Mouse (Mus musculus): ENCODE results near the gene Spns3. TPM values are rescaled to one million over a fixed set of nuclear protein-coding genes. Genes with fewer than 3 reads are reported as not detected.

The Spns3 gene
- polyA plus RNA-seq, 1 experiment: 0.15 TPM

GRCm38 (mm10) chr11:72458502-72458901, 91.8 kb downstream of the Spns3 start:
- Histone ChIP-seq H3K27ac (ENCODE audit: insufficient read depth, low read length) (no peak overlapping the region), H3K4me1 (ENCODE audit: control insufficient read depth, insufficient read depth, low read length) (no peaks in the 10 kb centered on the region), H3K4me3 (ENCODE audit: low read depth, low read length) (no peak overlapping the region), H3K36me3 (ENCODE audit: control insufficient read depth, insufficient read depth, low read length, poor library complexity, severe bottlenecking) (no peaks in the 10 kb centered on the region), H3K27me3 (ENCODE audit: control insufficient read depth, insufficient read depth, low read length, poor library complexity, severe bottlenecking) (no peaks in the 10 kb centered on the region), H3K9me3 (replicated peaks; ENCODE audit: control insufficient read depth, insufficient read depth, low read length, poor library complexity, severe bottlenecking) (no peaks in the 10 kb centered on the region), H3K9ac (ENCODE audit: low read depth, poor library complexity, severe bottlenecking) (no peak overlapping the region)
- TF ChIP-seq EP300 (IDR thresholded peaks at IDR 0.05; ENCODE audit: insufficient read depth, low read depth, low read length): no peak
- TF ChIP-seq CTCF (IDR thresholded peaks at IDR 0.05; ENCODE audit: low read depth, low read length): no peak
- TF ChIP-seq POLR2A (IDR thresholded peaks at IDR 0.05; ENCODE audit: insufficient read depth, low read length): no peak

DNA sequence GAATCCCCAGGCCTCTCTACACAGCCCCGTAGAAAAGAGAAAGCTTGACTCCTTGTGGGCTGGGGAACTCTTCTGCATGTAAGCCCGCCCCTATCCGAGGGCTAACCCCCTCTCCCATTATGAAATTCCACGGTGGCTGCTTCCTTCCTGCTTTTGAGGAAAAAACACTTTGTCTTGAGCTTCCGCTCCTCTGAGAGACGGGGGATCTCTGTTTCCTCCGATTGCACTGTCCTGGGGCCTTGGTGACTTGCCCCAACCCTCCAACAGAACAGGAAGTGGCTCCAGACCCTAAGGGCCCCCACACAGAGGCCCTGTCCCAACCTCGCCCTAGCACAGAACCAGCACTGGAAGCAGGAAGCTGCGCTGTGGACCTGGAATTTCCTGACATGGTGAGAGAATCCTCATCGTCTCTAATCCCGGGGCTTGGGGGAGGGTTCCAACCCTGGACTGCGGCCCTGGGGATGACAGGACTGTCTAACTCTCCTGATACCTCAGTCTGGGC, 92.3 kb downstream of the Spns3 start:
- H3K4me3 ChIP-seq (ENCODE audit: low read depth, low read length): no peak overlapping the region
- no peaks in the 10 kb centered on the region for H3K36me3 ChIP-seq (ENCODE audit: control insufficient read depth, insufficient read depth, low read length, poor library complexity, severe bottlenecking)
- H3K9ac ChIP-seq (ENCODE audit: low read depth, poor library complexity, severe bottlenecking): no peak overlapping the region
- no peaks in the 10 kb centered on the region for H3K4me1 ChIP-seq (ENCODE audit: control insufficient read depth, insufficient read depth, low read length)
- no peaks in the 10 kb centered on the region for H3K9me3 ChIP-seq (replicated peaks; ENCODE audit: control insufficient read depth, insufficient read depth, low read length, poor library complexity, severe bottlenecking)
- H3K27me3 ChIP-seq (ENCODE audit: control insufficient read depth, insufficient read depth, low read length, poor library complexity, severe bottlenecking): no peaks in the 10 kb centered on the region
- no peak overlapping the region for H3K27ac ChIP-seq (ENCODE audit: insufficient read depth, low read length)
- TF ChIP-seq EP300 (IDR thresholded peaks at IDR 0.05; ENCODE audit: insufficient read depth, low read depth, low read length): no peak
- TF ChIP-seq CTCF (IDR thresholded peaks at IDR 0.05; ENCODE audit: low read depth, low read length): no peak
- no peak for TF ChIP-seq POLR2A (IDR thresholded peaks at IDR 0.05; ENCODE audit: insufficient read depth, low read length)

DNA sequence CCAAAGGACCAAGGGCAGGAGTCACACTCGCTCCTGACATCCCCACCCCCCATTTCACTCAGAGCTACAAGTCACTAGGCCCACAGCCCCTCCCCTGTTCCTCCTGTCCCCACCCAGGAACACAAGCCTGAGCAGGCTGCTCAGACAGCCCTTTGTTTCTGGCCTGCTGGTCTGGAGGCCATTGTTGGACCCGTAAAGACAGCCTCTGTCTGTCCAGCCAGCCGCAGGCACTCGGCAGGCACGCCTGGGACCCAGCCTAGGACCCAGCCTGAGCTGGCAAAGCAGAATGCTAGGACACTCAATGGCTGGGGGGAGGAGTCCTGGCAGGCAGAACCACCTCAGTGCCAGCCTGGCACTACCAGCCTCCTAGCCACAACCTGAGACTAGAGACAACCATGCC, 94.6 kb downstream of the Spns3 start:
- Histone ChIP-seq H3K4me3 (ENCODE audit: low read depth, low read length) (peak overlapping the region; percentile 32; the same call in 1 of the 2 replicates), H3K9ac (ENCODE audit: low read depth, poor library complexity, severe bottlenecking) (peak overlapping the region; percentile 33), H3K36me3 (ENCODE audit: control insufficient read depth, insufficient read depth, low read length, poor library complexity, severe bottlenecking) (peaks cover 14% of the 10 kb centered on the region)

GRCm38 (mm10) chr11:72453105-72453953, 97.0 kb downstream of the Spns3 start:
- Histone ChIP-seq H3K36me3 (ENCODE audit: control insufficient read depth, insufficient read depth, low read length, poor library complexity, severe bottlenecking) (peaks cover 37% of the 10 kb centered on the region), H3K9me3 (replicated peaks; ENCODE audit: control insufficient read depth, insufficient read depth, low read length, poor library complexity, severe bottlenecking) (no peaks in the 10 kb centered on the region), H3K4me3 (ENCODE audit: low read depth, low read length) (no peak overlapping the region), H3K9ac (ENCODE audit: low read depth, poor library complexity, severe bottlenecking) (no peak overlapping the region), H3K27me3 (ENCODE audit: control insufficient read depth, insufficient read depth, low read length, poor library complexity, severe bottlenecking) (no peaks in the 10 kb centered on the region), H3K4me1 (ENCODE audit: control insufficient read depth, insufficient read depth, low read length) (no peaks in the 10 kb centered on the region), H3K27ac (ENCODE audit: insufficient read depth, low read length) (no peak overlapping the region)
- no peak for TF ChIP-seq EP300 (IDR thresholded peaks at IDR 0.05; ENCODE audit: insufficient read depth, low read depth, low read length)
- no peak for TF ChIP-seq POLR2A (IDR thresholded peaks at IDR 0.05; ENCODE audit: insufficient read depth, low read length)
- TF ChIP-seq CTCF (IDR thresholded peaks at IDR 0.05; ENCODE audit: low read depth, low read length): no peak

More for the DNA sequence above, 94.6 kb downstream of the Spns3 start:
- Histone ChIP-seq H3K9me3 (replicated peaks; ENCODE audit: control insufficient read depth, insufficient read depth, low read length, poor library complexity, severe bottlenecking) (no peaks in the 10 kb centered on the region), H3K27ac (ENCODE audit: insufficient read depth, low read length) (no peak overlapping the region), H3K27me3 (ENCODE audit: control insufficient read depth, insufficient read depth, low read length, poor library complexity, severe bottlenecking) (no peaks in the 10 kb centered on the region), H3K4me1 (ENCODE audit: control insufficient read depth, insufficient read depth, low read length) (no peaks in the 10 kb centered on the region)
- TF ChIP-seq EP300 (IDR thresholded peaks at IDR 0.05; ENCODE audit: insufficient read depth, low read depth, low read length) (no peak), POLR2A (IDR thresholded peaks at IDR 0.05; ENCODE audit: insufficient read depth, low read length) (no peak), CTCF (IDR thresholded peaks at IDR 0.05; ENCODE audit: low read depth, low read length) (no peak)

DNA sequence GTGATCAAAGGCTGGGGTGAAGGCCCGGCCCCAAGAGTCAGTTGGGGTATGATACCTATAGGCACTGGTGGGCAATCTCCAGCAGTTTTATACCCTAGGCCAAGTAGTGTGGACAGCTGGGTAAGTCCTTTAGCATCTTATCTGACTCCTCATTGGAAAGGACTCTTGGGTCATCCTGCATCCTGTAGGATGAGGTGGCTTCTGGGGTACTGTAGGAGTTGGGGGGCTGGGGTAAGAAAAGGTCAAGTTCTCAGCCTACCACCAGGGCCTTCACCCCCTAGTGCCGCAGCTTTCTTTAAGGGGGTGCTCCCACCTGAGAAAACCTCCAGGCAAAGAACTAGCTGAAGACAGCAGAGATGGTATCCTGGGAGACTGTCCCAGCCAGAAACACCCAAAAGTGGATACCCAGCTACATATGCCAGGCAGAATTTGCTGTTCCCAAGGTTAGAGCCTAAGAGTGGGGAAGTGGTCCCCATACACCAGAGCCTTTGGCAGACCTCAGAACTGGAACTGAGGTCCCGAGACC, 98.1 kb downstream of the Spns3 start:
- H3K9me3 ChIP-seq (replicated peaks; ENCODE audit: control insufficient read depth, insufficient read depth, low read length, poor library complexity, severe bottlenecking): no peaks in the 10 kb centered on the region
- H3K27ac ChIP-seq (ENCODE audit: insufficient read depth, low read length): no peak overlapping the region
- peaks cover 49% of the 10 kb centered on the region for H3K36me3 ChIP-seq (ENCODE audit: control insufficient read depth, insufficient read depth, low read length, poor library complexity, severe bottlenecking)

DNA sequence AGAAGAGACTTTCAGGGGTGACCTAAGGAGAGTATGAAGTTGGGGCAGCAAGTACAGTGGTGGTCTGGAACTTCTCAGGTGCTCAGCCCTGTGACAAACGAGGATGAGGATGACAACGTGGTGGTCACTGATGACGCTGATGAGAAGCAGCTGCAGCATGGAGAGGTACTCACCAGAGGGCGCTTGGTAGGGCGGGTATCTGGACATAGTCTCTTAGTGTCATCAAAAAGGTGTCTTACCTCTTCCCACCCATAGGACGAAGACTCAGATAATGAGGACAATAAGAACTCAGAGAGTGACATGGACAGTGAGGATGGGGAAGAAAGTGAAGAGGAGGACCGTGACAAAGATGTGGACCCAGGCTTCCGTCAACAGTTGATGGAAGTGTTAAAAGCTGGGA, 102.8 kb downstream of the Spns3 start:
- Histone ChIP-seq H3K4me1 (ENCODE audit: control insufficient read depth, insufficient read depth, low read length) (no peaks in the 10 kb centered on the region), H3K27me3 (ENCODE audit: control insufficient read depth, insufficient read depth, low read length, poor library complexity, severe bottlenecking) (no peaks in the 10 kb centered on the region), H3K27ac (ENCODE audit: insufficient read depth, low read length) (no peak overlapping the region), H3K36me3 (ENCODE audit: control insufficient read depth, insufficient read depth, low read length, poor library complexity, severe bottlenecking) (peaks cover 95% of the 10 kb centered on the region), H3K4me3 (ENCODE audit: low read depth, low read length) (no peak overlapping the region), H3K9me3 (replicated peaks; ENCODE audit: control insufficient read depth, insufficient read depth, low read length, poor library complexity, severe bottlenecking) (no peaks in the 10 kb centered on the region), H3K9ac (ENCODE audit: low read depth, poor library complexity, severe bottlenecking) (no peak overlapping the region)
- TF ChIP-seq CTCF (IDR thresholded peaks at IDR 0.05; ENCODE audit: low read depth, low read length): peak; percentile 10
- TF ChIP-seq POLR2A (IDR thresholded peaks at IDR 0.05; ENCODE audit: insufficient read depth, low read length): no peak
- TF ChIP-seq EP300 (IDR thresholded peaks at IDR 0.05; ENCODE audit: insufficient read depth, low read depth, low read length): no peak

More for the DNA sequence above, 98.1 kb downstream of the Spns3 start:
- Histone ChIP-seq H3K4me1 (ENCODE audit: control insufficient read depth, insufficient read depth, low read length) (no peaks in the 10 kb centered on the region), H3K27me3 (ENCODE audit: control insufficient read depth, insufficient read depth, low read length, poor library complexity, severe bottlenecking) (no peaks in the 10 kb centered on the region), H3K9ac (ENCODE audit: low read depth, poor library complexity, severe bottlenecking) (no peak overlapping the region), H3K4me3 (ENCODE audit: low read depth, low read length) (no peak overlapping the region)
- TF ChIP-seq EP300 (IDR thresholded peaks at IDR 0.05; ENCODE audit: insufficient read depth, low read depth, low read length): no peak
- TF ChIP-seq POLR2A (IDR thresholded peaks at IDR 0.05; ENCODE audit: insufficient read depth, low read length): no peak
- TF ChIP-seq CTCF (IDR thresholded peaks at IDR 0.05; ENCODE audit: low read depth, low read length): no peak

All from ES-Bruce4 (cell line).